Mouse (Mus musculus) liver, embryonic 16.5 days (tissue): ENCODE measurements around the gene Tmem270. TPM values are rescaled to one million over a fixed set of nuclear protein-coding genes. Genes with fewer than 3 reads are reported as not detected.
A peak's percentile ranks its signal among the peaks of the same experiment; 100 is the strongest.
"Not testable (repeated sequence)": the region's sequence is repeated elsewhere in the genome, so short reads cannot be mapped to it uniquely, and the experiment has no call there.

Experiments used
- ATAC-seq: fragments of 200-750 bp; cut with Nextera tagmentation; 2 replicates; pipeline ENCODE4 v1.8.0; 2017; ENCODE audit warnings: low read depth, mild to moderate bottlenecking, moderate number of reproducible peaks, moderate library complexity
- H3K27ac ChIP-seq: fragments of 300-500 bp; sonication (generic); 2 replicates; pipeline ENCODE4 v1.5.1; 2014; ENCODE audit warnings: mild to moderate bottlenecking, low read length
- H3K27me3 ChIP-seq: fragments of 300-500 bp; sonication (generic); 2 replicates; pipeline ENCODE4 v1.6.1; 2014; ENCODE audit warnings: low read depth, low read length, mixed read lengths; ENCODE audit not compliant: control insufficient read depth, insufficient read depth
- H3K36me3 ChIP-seq: fragments of 300-500 bp; sonication (generic); 2 replicates; pipeline ENCODE4 v1.6.1; 2014; ENCODE audit warnings: mild to moderate bottlenecking; ENCODE audit not compliant: control insufficient read depth, insufficient read depth
- H3K4me1 ChIP-seq: fragments of 300-500 bp; sonication (generic); 2 replicates; pipeline ENCODE4 v1.6.1; 2014; ENCODE audit warnings: low read depth, low read length, mixed read lengths; ENCODE audit not compliant: control insufficient read depth
- H3K4me2 ChIP-seq: fragments of 300-500 bp; sonication (generic); 2 replicates; pipeline ENCODE4 v1.6.1; 2014; ENCODE audit warnings: low read depth, low read length, mixed read lengths
- H3K4me3 ChIP-seq: fragments of 300-500 bp; sonication (generic); 2 replicates; pipeline ENCODE4 v1.5.1; 2014; ENCODE audit warnings: low read depth, mild to moderate bottlenecking, low read length
- H3K9ac ChIP-seq: fragments of 300-500 bp; sonication (generic); 2 replicates; pipeline ENCODE4 v1.6.1; 2014; ENCODE audit warnings: low read depth, low read length
- H3K9me3 ChIP-seq: fragments of 300-500 bp; sonication (generic); replicated peaks from 2 replicates; pipeline ENCODE4 v1.6.1; 2016; ENCODE audit warnings: low read length; ENCODE audit not compliant: control insufficient read depth
- WGBS: fragments of 180-500 bp; shearing (Covaris S2); extraction: QIAGEN DNeasy Blood & Tissue Kit; methylation state at CpG from one replicate; pipeline ENCODE4 v1.1.7; 2014; ENCODE audit not compliant: insufficient replicate concordance; 5-methylcytosine and 5-hydroxymethylcytosine counted together
- polyA plus RNA-seq: library from polyadenylated mRNA; unstranded; fragments of >200 nt; fragmentation: Nextera tagmentation; extraction: Ambion mirVana; gene quantifications from 2 replicates; pipeline ENCODE4 v1.2.1, GENCODE M21; 2015

Gene Tmem270
- polyA plus RNA-seq, 1 experiment from 2014 or later, result 0.12 TPM

- H3K4me1 ChIP-seq, result peaks cover 3% of the 10 kb centered on the region
- H3K4me3 ChIP-seq, result no peak overlapping the region
- no peak overlapping the region for H3K9ac ChIP-seq
- no peak overlapping the region for H3K27ac ChIP-seq
- 37% methylated on average over 5 of the region's 5 CpGs for WGBS
- H3K36me3 ChIP-seq, result no peaks in the 10 kb centered on the region
- no peaks in the 10 kb centered on the region for H3K9me3 ChIP-seq
- H3K4me2 ChIP-seq, result no peak overlapping the region
- no peak for ATAC-seq
- H3K27me3 ChIP-seq, result no peaks in the 10 kb centered on the region; the same call in 1 of the 2 replicates
These were observed 37.6 kb upstream of the Tmem270 start for GRCm38 (mm10) chr5:134944179-134944578.

DNA sequence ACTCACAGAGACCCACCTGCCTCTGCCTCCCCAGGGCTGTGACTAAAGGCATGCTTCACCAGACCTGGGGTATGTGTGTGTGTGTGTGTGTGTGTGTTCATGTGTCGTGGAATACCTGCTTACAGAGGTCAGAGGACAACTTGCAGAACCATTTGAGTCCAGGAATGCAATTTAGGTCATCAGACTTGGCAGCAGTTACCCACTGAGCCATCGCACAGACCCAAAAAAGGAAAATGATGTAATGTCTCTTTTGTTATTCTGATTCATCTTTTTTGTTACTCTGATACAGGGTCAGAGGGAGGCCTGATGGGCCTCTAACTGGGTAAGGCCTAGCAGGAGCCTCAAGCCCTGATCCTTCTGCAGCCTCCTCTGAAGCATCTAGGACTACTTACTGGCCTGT is 36.2 kb upstream of the Tmem270 start:
- WGBS, result 50% methylated on average over 2 of the region's 2 CpGs
- Histone ChIP-seq H3K9ac (no peak overlapping the region), H3K4me3 (no peak overlapping the region), H3K27me3 (no peaks in the 10 kb centered on the region; the same call in 1 of the 2 replicates), H3K4me1 (peaks cover 3% of the 10 kb centered on the region), H3K36me3 (no peaks in the 10 kb centered on the region), H3K27ac (no peak overlapping the region), H3K4me2 (no peak overlapping the region), H3K9me3 (no peaks in the 10 kb centered on the region)
- no peak for ATAC-seq

GRCm38 (mm10) chr5:134941472-134942209 is 35.1 kb upstream of the Tmem270 start:
- WGBS, result 64% methylated on average over 14 of the region's 14 CpGs
- Histone ChIP-seq H3K9me3 (no peaks in the 10 kb centered on the region), H3K27ac (no peak overlapping the region)

DNA sequence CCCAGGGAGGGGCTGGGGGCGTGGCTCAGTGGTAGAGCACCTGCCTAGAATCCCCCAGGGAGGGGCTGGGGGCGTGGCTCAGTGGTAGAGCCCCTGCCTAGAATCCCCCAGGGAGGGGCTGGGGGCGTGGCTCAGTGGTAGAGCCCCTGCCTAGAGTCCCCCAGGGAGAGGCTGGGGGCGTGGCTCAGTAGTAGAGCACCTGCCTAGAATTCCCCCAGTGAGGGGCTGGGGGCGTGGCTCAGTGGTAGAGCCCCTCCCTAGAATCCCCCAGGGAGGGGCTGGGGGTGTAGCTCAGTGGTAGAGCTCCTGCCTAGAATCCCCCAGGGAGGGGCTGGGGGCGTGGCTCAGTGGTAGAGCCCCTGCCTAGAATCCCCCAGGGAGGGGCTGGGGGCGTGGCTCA is 33.0 kb upstream of the Tmem270 start:
- H3K9ac ChIP-seq, H3K27me3 ChIP-seq, H3K36me3 ChIP-seq, H3K4me3 ChIP-seq, ATAC-seq, H3K27ac ChIP-seq, H3K4me1 ChIP-seq, H3K9me3 ChIP-seq, H3K4me2 ChIP-seq: not testable (repeated sequence)
- 54% methylated on average over 2 of the region's 7 CpGs for WGBS

More at GRCm38 (mm10) chr5:134941472-134942209, 35.1 kb upstream of the Tmem270 start:
- peak; percentile 59 for ATAC-seq
- no peak overlapping the region for H3K9ac ChIP-seq
- H3K36me3 ChIP-seq, result no peaks in the 10 kb centered on the region
- peaks cover 3% of the 10 kb centered on the region for H3K4me1 ChIP-seq
- no peak overlapping the region for H3K4me3 ChIP-seq
- no peak overlapping the region for H3K4me2 ChIP-seq
- no peaks in the 10 kb centered on the region; the same call in 1 of the 2 replicates for H3K27me3 ChIP-seq

GRCm38 (mm10) chr5:134939069-134939468 is 32.5 kb upstream of the Tmem270 start:
- H3K9me3 ChIP-seq, result no peaks in the 10 kb centered on the region
- no peak for ATAC-seq
- peaks cover 3% of the 10 kb centered on the region for H3K4me1 ChIP-seq
- 69% methylated on average over 3 of the region's 3 CpGs for WGBS
- no peak overlapping the region for H3K9ac ChIP-seq
- no peaks in the 10 kb centered on the region for H3K27me3 ChIP-seq
- no peak overlapping the region for H3K4me2 ChIP-seq
- no peak overlapping the region for H3K4me3 ChIP-seq
- H3K36me3 ChIP-seq, result peaks cover under 1% of the 10 kb centered on the region; the same call in 1 of the 2 replicates
- no peak overlapping the region for H3K27ac ChIP-seq

DNA sequence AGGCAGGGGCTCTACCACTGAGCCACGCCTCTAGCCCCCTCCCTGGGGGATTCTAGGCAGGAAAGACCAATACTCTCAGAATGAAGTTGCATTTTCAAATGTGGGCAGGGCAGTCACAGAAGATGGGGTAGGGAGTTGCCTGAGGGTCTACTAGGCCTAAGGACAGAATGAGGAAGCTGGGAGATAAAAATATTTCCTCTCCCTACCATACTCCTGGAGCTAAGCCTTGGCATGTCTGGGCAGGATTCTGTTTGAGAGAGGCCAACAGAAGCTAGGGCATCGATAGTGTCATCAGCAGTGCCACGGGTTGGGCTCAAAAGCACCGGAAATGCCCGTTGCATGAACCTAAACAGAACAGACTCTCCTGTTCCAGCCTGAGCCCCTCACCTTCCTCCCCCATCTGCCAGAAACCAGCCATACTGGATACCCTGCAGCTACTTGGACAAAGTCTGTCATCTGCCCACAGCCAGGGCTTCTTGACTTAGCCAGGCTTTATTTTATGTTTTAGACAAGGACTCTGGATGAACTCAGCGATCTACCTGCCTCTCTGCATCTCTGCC is 30.2 kb upstream of the Tmem270 start:
- 55% methylated on average over 6 of the region's 6 CpGs for WGBS
- H3K27me3 ChIP-seq, result no peaks in the 10 kb centered on the region
- H3K9ac ChIP-seq, result no peak overlapping the region
- no peak overlapping the region for H3K4me3 ChIP-seq
- peaks cover 4% of the 10 kb centered on the region; the same call in 1 of the 2 replicates for H3K36me3 ChIP-seq
- ATAC-seq, result no peak
- H3K4me2 ChIP-seq, result no peak overlapping the region
- no peaks in the 10 kb centered on the region for H3K9me3 ChIP-seq
- no peak overlapping the region for H3K27ac ChIP-seq
- H3K4me1 ChIP-seq, result peaks cover 12% of the 10 kb centered on the region

- Histone ChIP-seq H3K9ac (no peak overlapping the region), H3K27ac (no peak overlapping the region), H3K4me1 (peaks cover 17% of the 10 kb centered on the region), H3K9me3 (no peaks in the 10 kb centered on the region), H3K4me3 (no peak overlapping the region), H3K36me3 (peaks cover 4% of the 10 kb centered on the region; the same call in 1 of the 2 replicates), H3K27me3 (no peaks in the 10 kb centered on the region), H3K4me2 (no peak overlapping the region)
- 79% methylated on average over 6 of the region's 6 CpGs for WGBS
- no peak for ATAC-seq
These were observed 29.5 kb upstream of the Tmem270 start for GRCm38 (mm10) chr5:134936051-134936450.

DNA sequence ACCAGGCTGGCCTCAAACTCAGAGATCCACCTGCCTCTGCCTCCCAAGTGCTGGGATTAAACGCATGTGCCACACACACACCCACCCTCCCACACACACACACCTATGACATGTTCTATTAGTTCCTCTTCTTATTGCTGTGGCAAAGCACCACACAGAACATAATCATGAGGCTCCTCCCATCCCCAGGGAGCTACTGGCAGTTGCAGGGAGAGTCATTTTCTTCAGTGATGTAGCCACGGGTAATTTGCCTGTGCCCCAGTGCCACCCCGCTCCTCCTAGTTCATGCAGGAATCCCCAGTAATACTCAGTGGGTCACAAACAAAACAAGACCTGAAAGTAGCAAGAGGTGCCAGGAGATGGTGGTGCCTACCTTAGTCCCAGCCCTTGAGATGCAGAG is 28.1 kb upstream of the Tmem270 start:
- Histone ChIP-seq H3K36me3 (peaks cover 4% of the 10 kb centered on the region; the same call in 1 of the 2 replicates), H3K9ac (no peak overlapping the region), H3K27ac (no peak overlapping the region), H3K4me2 (no peak overlapping the region), H3K4me1 (peaks cover 17% of the 10 kb centered on the region), H3K9me3 (no peaks in the 10 kb centered on the region), H3K4me3 (no peak overlapping the region), H3K27me3 (peaks cover 2% of the 10 kb centered on the region; the same call in 1 of the 2 replicates)
- 64% methylated on average over 3 of the region's 3 CpGs for WGBS
- no peak for ATAC-seq

DNA sequence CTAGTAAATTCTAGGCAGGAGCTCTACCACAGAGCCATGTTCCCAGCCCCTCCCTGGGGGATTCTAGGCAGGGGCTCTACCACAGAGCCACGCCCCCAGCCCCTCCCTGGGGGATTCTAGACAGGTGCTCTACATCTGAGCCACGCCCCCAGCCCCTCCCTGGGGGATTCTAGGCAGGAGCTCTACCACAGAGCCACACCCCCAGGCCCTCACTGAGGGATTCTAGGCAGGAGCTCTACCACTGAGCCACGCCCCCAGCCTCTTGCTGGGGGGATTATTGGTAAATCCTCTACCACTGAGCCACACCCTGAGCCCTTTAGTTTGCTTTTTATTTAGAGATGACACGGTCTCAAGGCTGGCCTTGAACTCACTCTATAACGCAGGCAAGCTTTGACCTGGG is 27.2 kb upstream of the Tmem270 start:
- Histone ChIP-seq H3K4me1 (peaks cover 17% of the 10 kb centered on the region), H3K4me2 (peak overlapping the region; percentile 87), H3K4me3 (peak overlapping the region; percentile 89)
- H3K27ac ChIP-seq, H3K9ac ChIP-seq, ATAC-seq, H3K36me3 ChIP-seq, H3K27me3 ChIP-seq, H3K9me3 ChIP-seq: not testable (repeated sequence)
- 71% methylated on average over 5 of the region's 5 CpGs for WGBS
